Mouse (Mus musculus): ENCODE results near the gene Usf2. TPM values are rescaled to one million over a fixed set of nuclear protein-coding genes. Genes with fewer than 3 reads are reported as not detected.

Usf2 gene
- polyA plus RNA-seq, 1 experiment: 202 TPM

DNA sequence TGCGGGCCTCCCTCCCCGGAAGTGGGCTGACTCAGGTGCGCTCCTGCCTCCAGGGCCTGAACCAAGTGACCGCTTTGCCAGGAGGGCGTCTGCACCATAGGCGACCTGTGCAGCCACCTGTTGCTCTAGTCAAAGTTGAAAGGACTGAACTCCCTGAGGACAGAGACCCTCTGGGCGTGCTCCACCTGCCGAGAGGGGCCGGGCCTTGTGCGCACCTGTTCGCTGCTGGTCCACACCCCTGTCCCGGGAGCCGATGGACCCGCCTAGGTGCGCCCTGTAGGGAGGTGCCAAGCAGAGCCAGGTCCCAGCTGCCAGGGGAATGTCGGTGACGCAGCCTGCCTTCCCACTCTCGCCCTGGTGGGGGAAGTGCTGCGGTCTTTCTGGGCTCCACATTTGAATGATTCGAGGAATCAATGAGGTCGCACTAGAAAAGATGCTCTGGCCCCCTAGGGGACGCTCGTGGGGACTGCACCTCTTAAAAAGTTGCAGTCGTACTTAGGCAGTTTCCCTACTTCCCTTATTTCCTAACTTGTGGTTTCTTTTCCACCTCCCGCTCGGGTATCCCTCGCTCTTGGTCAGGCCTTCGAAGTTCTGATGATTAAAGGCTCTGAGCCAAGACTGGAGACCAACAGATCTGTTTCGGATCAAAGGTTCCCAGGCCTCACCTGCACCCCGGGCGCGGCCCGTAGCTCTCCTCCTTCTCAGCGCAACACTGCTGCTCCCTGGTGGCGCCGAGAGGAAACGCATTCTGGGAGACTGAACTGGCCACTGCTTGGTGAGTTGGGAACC, 17.1 kb upstream of the Usf2 start, which contains the start of gene Fam187b:
Gene Fam187b, plus strand, starts transcription at position 290 of the 789 bp plus-strand sequence.
- peak; percentile 74 for TF ChIP-seq CTCF (IDR thresholded peaks at IDR 0.05; ENCODE audit: extremely low read depth, insufficient read depth, low read length)
- TF ChIP-seq POLR2A (IDR thresholded peaks at IDR 0.05; ENCODE audit: extremely low read depth, insufficient read depth, low read length): no peak
- H3K27ac ChIP-seq (ENCODE audit: insufficient read depth, low read length): peak within 1 kb of the TSS; percentile 78
- no peaks in the 10 kb centered on the region for H3K4me1 ChIP-seq (ENCODE audit: control insufficient read depth, insufficient read depth, low read length)
- H3K4me3 ChIP-seq (ENCODE audit: insufficient read depth, low read length): peak within 1 kb of the TSS; percentile 2

GRCm38 (mm10) chr7:30973251-30973500, 16.6 kb upstream of the Usf2 start, which contains the start of gene Lsr:
TSS of gene Lsr (minus strand) at chr7:30973464.
- TF ChIP-seq CTCF (IDR thresholded peaks at IDR 0.05; ENCODE audit: extremely low read depth, insufficient read depth, low read length): no peak
- no peak for TF ChIP-seq POLR2A (IDR thresholded peaks at IDR 0.05; ENCODE audit: extremely low read depth, insufficient read depth, low read length)
- Histone ChIP-seq H3K4me1 (ENCODE audit: control insufficient read depth, insufficient read depth, low read length) (no peaks in the 10 kb centered on the region), H3K4me3 (ENCODE audit: insufficient read depth, low read length) (peak within 1 kb of the TSS; percentile 2), H3K27ac (ENCODE audit: insufficient read depth, low read length) (peak within 1 kb of the TSS; percentile 78)

- H3K4me1 ChIP-seq (ENCODE audit: control insufficient read depth, insufficient read depth, low read length): no peaks in the 10 kb centered on the region
- peak overlapping the region; percentile 2 for H3K4me3 ChIP-seq (ENCODE audit: insufficient read depth, low read length)
- H3K27ac ChIP-seq (ENCODE audit: insufficient read depth, low read length): peak overlapping the region; percentile 78
- TF ChIP-seq CTCF (IDR thresholded peaks at IDR 0.05; ENCODE audit: extremely low read depth, insufficient read depth, low read length) (no peak), POLR2A (IDR thresholded peaks at IDR 0.05; ENCODE audit: extremely low read depth, insufficient read depth, low read length) (no peak)
Measured at GRCm38 (mm10) chr7:30972426-30973250, 16.0 kb upstream of the Usf2 start.

DNA sequence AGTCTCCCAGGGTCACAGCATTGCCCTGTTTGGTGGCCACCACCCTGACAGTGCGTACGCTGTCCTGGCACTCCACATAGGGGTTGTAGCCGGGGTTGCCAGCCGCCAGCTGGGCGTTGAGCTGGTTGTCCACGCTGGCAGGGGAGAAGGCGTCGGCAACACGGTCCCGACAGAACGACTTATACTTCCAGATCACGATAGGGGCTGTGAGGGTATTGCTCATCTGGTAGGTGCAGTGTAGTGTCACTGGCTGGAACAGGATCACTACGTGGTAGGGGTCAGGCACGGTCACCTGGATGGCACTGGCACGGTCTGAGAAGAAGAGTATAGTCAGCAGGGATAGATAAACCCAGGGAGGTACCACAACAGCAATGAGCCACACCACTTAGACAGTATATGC, 15.3 kb upstream of the Usf2 start:
- TF ChIP-seq CTCF (IDR thresholded peaks at IDR 0.05; ENCODE audit: extremely low read depth, insufficient read depth, low read length) (no peak), POLR2A (IDR thresholded peaks at IDR 0.05; ENCODE audit: extremely low read depth, insufficient read depth, low read length) (no peak)
- Histone ChIP-seq H3K4me1 (ENCODE audit: control insufficient read depth, insufficient read depth, low read length) (no peaks in the 10 kb centered on the region), H3K4me3 (ENCODE audit: insufficient read depth, low read length) (no peak overlapping the region), H3K27ac (ENCODE audit: insufficient read depth, low read length) (no peak overlapping the region)

- Histone ChIP-seq H3K4me1 (ENCODE audit: control insufficient read depth, insufficient read depth, low read length) (no peaks in the 10 kb centered on the region), H3K4me3 (ENCODE audit: insufficient read depth, low read length) (no peak overlapping the region), H3K27ac (ENCODE audit: insufficient read depth, low read length) (no peak overlapping the region)
- TF ChIP-seq CTCF (IDR thresholded peaks at IDR 0.05; ENCODE audit: extremely low read depth, insufficient read depth, low read length) (no peak), POLR2A (IDR thresholded peaks at IDR 0.05; ENCODE audit: extremely low read depth, insufficient read depth, low read length) (no peak)
Measured at GRCm38 (mm10) chr7:30969174-30969573, 12.6 kb upstream of the Usf2 start.

GRCm38 (mm10) chr7:30968611-30969010, 12.0 kb upstream of the Usf2 start:
- no peak for TF ChIP-seq CTCF (IDR thresholded peaks at IDR 0.05; ENCODE audit: extremely low read depth, insufficient read depth, low read length)
- TF ChIP-seq POLR2A (IDR thresholded peaks at IDR 0.05; ENCODE audit: extremely low read depth, insufficient read depth, low read length): no peak
- H3K4me1 ChIP-seq (ENCODE audit: control insufficient read depth, insufficient read depth, low read length): no peaks in the 10 kb centered on the region
- H3K27ac ChIP-seq (ENCODE audit: insufficient read depth, low read length): peak overlapping the region; percentile 64
- no peak overlapping the region for H3K4me3 ChIP-seq (ENCODE audit: insufficient read depth, low read length)

GRCm38 (mm10) chr7:30966657-30967056, 10.1 kb upstream of the Usf2 start:
- Histone ChIP-seq H3K4me1 (ENCODE audit: control insufficient read depth, insufficient read depth, low read length) (no peaks in the 10 kb centered on the region), H3K27ac (ENCODE audit: insufficient read depth, low read length) (no peak overlapping the region), H3K4me3 (ENCODE audit: insufficient read depth, low read length) (no peak overlapping the region)
- TF ChIP-seq CTCF (IDR thresholded peaks at IDR 0.05; ENCODE audit: extremely low read depth, insufficient read depth, low read length) (no peak), POLR2A (IDR thresholded peaks at IDR 0.05; ENCODE audit: extremely low read depth, insufficient read depth, low read length) (no peak)

DNA sequence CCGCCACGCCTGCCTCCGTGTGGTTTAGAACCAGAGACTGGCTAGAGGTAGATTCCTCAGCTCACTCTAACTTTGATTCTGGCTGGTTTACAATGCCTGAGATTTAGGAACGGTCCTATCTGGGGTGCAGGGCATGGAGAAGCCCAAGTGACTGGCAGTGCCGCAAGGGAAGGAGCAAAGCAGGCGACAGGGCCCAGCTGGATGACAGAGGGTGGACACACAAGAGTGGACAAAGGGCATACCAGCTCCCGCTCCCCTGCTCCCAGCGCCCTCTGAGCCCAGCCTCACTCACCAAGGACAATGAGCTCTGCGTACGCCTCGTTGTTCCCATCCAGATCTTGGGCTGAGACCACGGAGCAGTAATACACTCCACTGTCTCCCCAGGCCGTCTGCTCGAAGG, 9.1 kb upstream of the Usf2 start:
- Histone ChIP-seq H3K4me3 (ENCODE audit: insufficient read depth, low read length) (no peak overlapping the region), H3K4me1 (ENCODE audit: control insufficient read depth, insufficient read depth, low read length) (no peaks in the 10 kb centered on the region), H3K27ac (ENCODE audit: insufficient read depth, low read length) (no peak overlapping the region)
- TF ChIP-seq POLR2A (IDR thresholded peaks at IDR 0.05; ENCODE audit: extremely low read depth, insufficient read depth, low read length) (no peak), CTCF (IDR thresholded peaks at IDR 0.05; ENCODE audit: extremely low read depth, insufficient read depth, low read length) (no peak)

DNA sequence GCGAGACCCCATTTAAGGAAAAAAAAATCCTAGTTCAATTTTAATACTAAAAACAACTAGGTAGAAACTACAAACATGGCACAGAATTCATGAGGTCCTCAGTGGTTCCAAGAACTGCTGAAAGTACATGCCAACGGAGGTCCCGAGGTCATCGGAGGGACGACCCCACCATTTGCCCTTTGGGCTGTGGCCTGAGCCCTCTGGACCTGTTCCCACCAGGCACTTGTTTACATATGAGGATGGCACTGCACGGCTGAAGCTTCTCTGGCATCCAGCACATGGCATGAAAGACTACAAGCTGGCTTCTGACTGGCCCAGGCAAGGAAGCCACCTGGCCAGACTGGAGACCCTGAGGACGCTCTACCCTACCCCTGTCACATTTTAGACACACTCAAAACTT, 7.8 kb upstream of the Usf2 start:
- H3K4me3 ChIP-seq (ENCODE audit: insufficient read depth, low read length): no peak overlapping the region
- no peaks in the 10 kb centered on the region for H3K4me1 ChIP-seq (ENCODE audit: control insufficient read depth, insufficient read depth, low read length)
- TF ChIP-seq CTCF (IDR thresholded peaks at IDR 0.05; ENCODE audit: extremely low read depth, insufficient read depth, low read length) (no peak), POLR2A (IDR thresholded peaks at IDR 0.05; ENCODE audit: extremely low read depth, insufficient read depth, low read length) (no peak)
- H3K27ac ChIP-seq (ENCODE audit: insufficient read depth, low read length): no peak overlapping the region
